Mouse (Mus musculus): ENCODE results near the gene Cped1. TPM values are rescaled to one million over a fixed set of nuclear protein-coding genes. Genes with fewer than 3 reads are reported as not detected.

Cped1 gene
- polyA plus RNA-seq, 2 experiments: 1.8 to 2.5 TPM

DNA sequence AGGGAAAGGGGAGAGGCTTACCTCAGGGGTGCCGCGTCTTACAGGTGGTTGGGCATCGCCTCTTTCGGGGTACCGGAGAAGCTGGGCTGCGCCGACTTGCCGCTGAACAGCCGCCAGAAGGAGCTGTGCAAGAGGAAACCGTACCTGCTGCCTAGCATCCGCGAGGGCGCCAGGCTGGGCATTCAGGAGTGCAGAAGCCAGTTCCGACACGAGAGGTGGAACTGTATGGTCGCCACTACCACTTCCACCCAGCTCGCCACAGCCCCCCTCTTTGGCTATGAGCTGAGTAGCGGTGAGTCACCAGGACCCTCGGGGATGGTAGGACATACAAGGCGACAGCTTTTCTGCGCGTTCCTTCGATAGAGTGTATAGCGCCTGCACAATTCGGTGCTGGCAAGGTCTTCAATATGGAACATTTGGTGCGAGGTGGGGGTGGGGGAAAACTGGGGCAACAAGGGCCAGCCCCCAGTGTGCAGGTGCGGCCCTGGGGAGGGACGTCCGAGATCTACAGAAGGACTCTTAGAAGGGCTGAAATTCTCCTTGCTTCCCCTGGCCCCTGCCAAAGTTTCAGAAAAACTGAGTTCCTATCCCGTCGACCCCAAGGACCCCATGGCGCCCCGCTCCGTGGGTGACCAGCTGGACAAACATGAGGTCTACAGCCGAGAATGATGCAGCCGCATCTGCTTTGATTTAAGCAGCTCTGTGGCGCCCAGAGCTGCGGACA lies 303.2 kb downstream of the Cped1 start:
- Histone ChIP-seq H3K9ac (replicated peaks) (no peak overlapping the region), H3K4me2 (ENCODE audit: low read depth) (peak overlapping the region; percentile 37), H3K36me3 (replicated peaks; ENCODE audit: control insufficient read depth, insufficient read depth, low read depth) (no peaks in the 10 kb centered on the region), H3K4me3 (ENCODE audit: insufficient read depth in 1 of 2, low read depth in 2 of 2, low read length in 2 of 2) (peak overlapping the region; percentile 10 to 11; a peak in 2 of 4 replicates), H3K9me3 (ENCODE audit: control insufficient read depth, low read length) (no peaks in the 10 kb centered on the region), H3K27me3 (ENCODE audit: control insufficient read depth, insufficient read depth, low read length) (peaks cover 33% of the 10 kb centered on the region), H3K4me1 (replicated peaks; ENCODE audit: control insufficient read depth in 2 of 2, insufficient read depth in 2 of 2, low read length in 1 of 2) (no peaks in the 10 kb centered on the region), H3K27ac (no peak overlapping the region)
- TF ChIP-seq CTCF (IDR thresholded peaks at IDR 0.05; ENCODE audit: low read depth) (peak; percentile 15; the same call in 1 of the 2 replicates), EP300 (IDR thresholded peaks at IDR 0.05; ENCODE audit: low read depth) (no peak)
- WGBS (ENCODE audit: insufficient replicate concordance): 1% methylated on average over 38 of the region's 38 CpGs
- ATAC-seq (ENCODE audit: insufficient read depth) (no peak), DNase-seq (ENCODE audit: low read depth in 3 of 3, low spot score in 3 of 3) (no peak)

DNA sequence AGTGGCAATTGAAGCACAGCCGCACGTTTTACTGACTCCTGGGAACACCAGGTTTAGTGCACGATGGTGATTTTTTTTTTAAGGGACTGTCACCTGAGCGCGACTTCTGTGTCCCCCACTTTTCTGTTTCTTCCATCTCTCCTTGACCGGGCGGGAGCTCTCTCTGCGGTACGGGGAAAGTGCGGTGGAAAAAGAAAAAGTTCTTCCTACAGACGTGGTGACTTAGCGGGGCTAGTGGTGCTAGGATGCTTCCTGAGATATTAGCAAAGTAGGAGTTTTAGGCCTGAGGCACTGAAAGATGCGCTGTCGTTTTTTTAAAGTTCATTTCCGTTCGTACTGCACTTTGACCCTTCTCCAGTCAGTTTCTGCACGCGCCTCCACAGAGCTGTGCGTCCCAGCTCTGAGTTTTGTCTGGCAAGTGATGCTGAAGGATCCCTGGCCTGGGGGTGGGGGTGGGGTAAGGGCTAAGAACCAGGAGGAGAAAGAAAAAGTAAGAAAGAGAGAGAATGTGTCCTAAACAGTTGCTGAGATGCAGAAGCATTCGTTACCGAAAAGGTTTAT lies 303.8 kb downstream of the Cped1 start:
- no peaks in the 10 kb centered on the region for H3K36me3 ChIP-seq (replicated peaks; ENCODE audit: control insufficient read depth, insufficient read depth, low read depth)
- 0 out of 4 replicates have a peak overlapping the region, but pooled peaks of 1 of the 2 experiments have one; percentile 10 for H3K4me3 ChIP-seq (ENCODE audit: insufficient read depth in 1 of 2, low read depth in 2 of 2, low read length in 2 of 2)
- H3K27ac ChIP-seq: no peak overlapping the region
- no peak for TF ChIP-seq CTCF (IDR thresholded peaks at IDR 0.05; ENCODE audit: low read depth)
- no peak for TF ChIP-seq EP300 (IDR thresholded peaks at IDR 0.05; ENCODE audit: low read depth)
- H3K9me3 ChIP-seq (ENCODE audit: control insufficient read depth, low read length): no peaks in the 10 kb centered on the region
- 3% methylated on average over 21 of the region's 21 CpGs for WGBS (ENCODE audit: insufficient replicate concordance)
- H3K4me1 ChIP-seq (replicated peaks; ENCODE audit: control insufficient read depth in 2 of 2, insufficient read depth in 2 of 2, low read length in 1 of 2): no peaks in the 10 kb centered on the region
- ATAC-seq (ENCODE audit: insufficient read depth) (no peak), DNase-seq (ENCODE audit: low read depth in 3 of 3, low spot score in 3 of 3) (no peak)
- no peak overlapping the region for H3K9ac ChIP-seq (replicated peaks)
- H3K4me2 ChIP-seq (ENCODE audit: low read depth): peak overlapping the region; percentile 37
- peaks cover 33% of the 10 kb centered on the region for H3K27me3 ChIP-seq (ENCODE audit: control insufficient read depth, insufficient read depth, low read length)

DNA sequence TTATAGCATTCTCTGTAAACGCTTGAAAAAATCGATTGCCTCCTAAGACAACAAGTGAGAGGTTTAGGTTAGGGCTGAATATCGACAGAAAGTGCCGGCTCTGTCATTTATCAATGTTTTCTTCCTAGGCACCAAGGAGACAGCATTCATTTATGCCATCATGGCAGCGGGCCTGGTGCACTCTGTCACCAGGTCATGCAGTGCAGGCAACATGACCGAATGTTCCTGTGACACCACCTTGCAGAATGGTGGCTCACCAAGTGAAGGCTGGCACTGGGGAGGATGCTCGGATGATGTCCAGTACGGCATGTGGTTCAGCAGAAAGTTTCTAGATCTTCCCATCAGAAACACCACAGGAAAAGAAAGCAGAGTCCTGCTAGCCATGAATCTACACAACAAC lies 305.1 kb downstream of the Cped1 start:
- H3K27me3 ChIP-seq (ENCODE audit: control insufficient read depth, insufficient read depth, low read length): peaks cover 33% of the 10 kb centered on the region
- no peak overlapping the region for H3K4me2 ChIP-seq (ENCODE audit: low read depth)
- no peak overlapping the region for H3K4me3 ChIP-seq (ENCODE audit: insufficient read depth in 1 of 2, low read depth in 2 of 2, low read length in 2 of 2)
- WGBS (ENCODE audit: insufficient replicate concordance): 58% methylated on average over 8 of the region's 8 CpGs
- H3K4me1 ChIP-seq (replicated peaks; ENCODE audit: control insufficient read depth in 2 of 2, insufficient read depth in 2 of 2, low read length in 1 of 2): 0 out of 4 replicates have a peak, but pooled peaks cover 0 to 2% of the 10 kb centered on the region in 2 experiments
- no peaks in the 10 kb centered on the region for H3K36me3 ChIP-seq (replicated peaks; ENCODE audit: control insufficient read depth, insufficient read depth, low read depth)
- H3K27ac ChIP-seq: no peak overlapping the region
- no peak for TF ChIP-seq EP300 (IDR thresholded peaks at IDR 0.05; ENCODE audit: low read depth)
- no peak for TF ChIP-seq CTCF (IDR thresholded peaks at IDR 0.05; ENCODE audit: low read depth)
- no peaks in the 10 kb centered on the region for H3K9me3 ChIP-seq (ENCODE audit: control insufficient read depth, low read length)
- DNase-seq (ENCODE audit: low read depth in 3 of 3, low spot score in 3 of 3) (no peak), ATAC-seq (ENCODE audit: insufficient read depth) (no peak)
- H3K9ac ChIP-seq (replicated peaks): no peak overlapping the region

DNA sequence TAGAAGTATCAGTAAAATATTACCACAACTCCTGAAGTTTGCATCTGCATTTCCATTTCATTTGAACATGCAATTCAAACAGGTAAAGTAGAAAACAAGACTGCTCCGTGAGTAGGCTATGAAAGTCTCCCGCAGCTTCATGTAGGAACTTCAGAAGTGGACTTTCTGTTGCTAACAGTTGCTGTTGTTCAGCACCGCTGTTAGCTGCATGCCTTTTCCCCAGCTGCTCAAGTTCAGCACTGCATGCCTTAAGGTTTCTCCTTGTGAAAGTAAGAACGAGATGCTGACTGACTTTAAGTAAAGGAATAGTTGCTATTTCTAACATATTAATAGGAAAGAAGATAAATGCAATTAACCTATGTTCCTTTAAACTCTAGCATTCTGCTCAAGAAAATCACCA lies 306.3 kb downstream of the Cped1 start:
- DNase-seq (ENCODE audit: low read depth in 3 of 3, low spot score in 3 of 3) (no peak), ATAC-seq (ENCODE audit: insufficient read depth) (no peak)
- no peak overlapping the region for H3K27ac ChIP-seq
- H3K36me3 ChIP-seq (replicated peaks; ENCODE audit: control insufficient read depth, insufficient read depth, low read depth): no peaks in the 10 kb centered on the region
- H3K4me2 ChIP-seq (ENCODE audit: low read depth): no peak overlapping the region
- 0 out of 4 replicates have a peak, but pooled peaks cover 0 to 2% of the 10 kb centered on the region in 2 experiments for H3K4me1 ChIP-seq (replicated peaks; ENCODE audit: control insufficient read depth in 2 of 2, insufficient read depth in 2 of 2, low read length in 1 of 2)
- peaks cover 33% of the 10 kb centered on the region for H3K27me3 ChIP-seq (ENCODE audit: control insufficient read depth, insufficient read depth, low read length)
- no peak overlapping the region for H3K9ac ChIP-seq (replicated peaks)
- 32% methylated on average over 4 of the region's 4 CpGs for WGBS (ENCODE audit: insufficient replicate concordance)
- no peak overlapping the region for H3K4me3 ChIP-seq (ENCODE audit: insufficient read depth in 1 of 2, low read depth in 2 of 2, low read length in 2 of 2)
- TF ChIP-seq EP300 (IDR thresholded peaks at IDR 0.05; ENCODE audit: low read depth): no peak
- TF ChIP-seq CTCF (IDR thresholded peaks at IDR 0.05; ENCODE audit: low read depth): no peak
- no peaks in the 10 kb centered on the region for H3K9me3 ChIP-seq (ENCODE audit: control insufficient read depth, low read length)

DNA sequence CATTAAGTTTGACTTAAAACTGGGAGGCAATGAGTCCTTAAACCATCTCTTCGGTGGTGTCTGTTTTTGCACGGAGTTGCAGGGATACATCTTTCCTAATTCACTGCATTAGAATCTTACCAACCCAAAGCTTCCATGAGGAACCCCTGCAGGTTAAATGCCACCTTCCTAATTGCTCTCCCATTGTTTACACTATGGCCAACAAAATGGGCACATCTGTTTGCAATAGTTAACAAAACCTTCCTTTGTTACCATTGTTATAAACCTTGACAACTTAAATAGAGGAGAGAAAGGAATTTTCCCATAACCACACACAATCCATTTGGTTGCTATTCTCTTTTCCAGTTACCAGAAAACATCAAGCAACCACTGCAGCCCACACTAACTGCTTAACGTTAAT lies 308.2 kb downstream of the Cped1 start:
- Histone ChIP-seq H3K27ac (no peak overlapping the region), H3K4me1 (replicated peaks; ENCODE audit: control insufficient read depth in 2 of 2, insufficient read depth in 2 of 2, low read length in 1 of 2) (0 out of 4 replicates have a peak, but pooled peaks cover 0 to 2% of the 10 kb centered on the region in 2 experiments), H3K36me3 (replicated peaks; ENCODE audit: control insufficient read depth, insufficient read depth, low read depth) (no peaks in the 10 kb centered on the region)

More for the DNA sequence above, 308.2 kb downstream of the Cped1 start:
- TF ChIP-seq EP300 (IDR thresholded peaks at IDR 0.05; ENCODE audit: low read depth): no peak
- no peak for TF ChIP-seq CTCF (IDR thresholded peaks at IDR 0.05; ENCODE audit: low read depth)
- WGBS (ENCODE audit: insufficient replicate concordance): 53% methylated on average over 3 of the region's 3 CpGs
- no peak for ATAC-seq (ENCODE audit: insufficient read depth)
- no peaks in the 10 kb centered on the region for H3K9me3 ChIP-seq (ENCODE audit: control insufficient read depth, low read length)
- peaks cover 18% of the 10 kb centered on the region for H3K27me3 ChIP-seq (ENCODE audit: control insufficient read depth, insufficient read depth, low read length)
- DNase-seq (ENCODE audit: low read depth in 3 of 3, low spot score in 3 of 3): no peak
- no peak overlapping the region for H3K9ac ChIP-seq (replicated peaks)
- no peak overlapping the region for H3K4me3 ChIP-seq (ENCODE audit: insufficient read depth in 1 of 2, low read depth in 2 of 2, low read length in 2 of 2)
- no peak overlapping the region for H3K4me2 ChIP-seq (ENCODE audit: low read depth)
